Mouse (Mus musculus) effector memory CD4-positive, alpha-beta T cell, adult 5 months (primary cell): ENCODE data around the gene Scn8a. TPM values are rescaled to one million over a fixed set of nuclear protein-coding genes. Genes with fewer than 3 reads are reported as not detected.

Experiments used
- polyA plus RNA-seq: library from polyadenylated mRNA; unstranded; fragments of 100-300 nt; shearing (Covaris generic); gene quantifications from one replicate; pipeline ENCODE4 v1.2.1, GENCODE M21; 2017

The Scn8a gene
- 0.67 TPM for polyA plus RNA-seq

DNA sequence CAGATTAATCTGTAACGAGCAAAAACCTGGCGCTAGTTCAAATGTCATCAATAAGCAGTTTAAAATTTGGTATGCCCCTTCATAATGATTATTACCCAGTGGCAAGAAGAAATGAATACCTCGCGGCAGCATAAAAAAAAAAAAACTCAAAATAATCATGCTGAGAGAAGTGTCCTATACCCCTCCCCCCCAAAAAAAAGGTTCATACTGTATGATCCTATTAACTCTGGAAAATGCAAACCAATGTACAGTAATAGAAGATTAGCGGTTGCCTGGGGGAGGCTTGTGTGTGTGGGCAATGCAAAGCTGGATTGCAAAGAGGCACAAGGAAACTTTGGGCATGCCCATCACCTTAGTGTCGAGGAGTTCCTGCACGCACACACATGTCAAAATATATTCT, at the start of gene Scn8a:
TSS of gene Scn8a (plus strand) at position 301 of the 400 bp plus-strand sequence.

DNA sequence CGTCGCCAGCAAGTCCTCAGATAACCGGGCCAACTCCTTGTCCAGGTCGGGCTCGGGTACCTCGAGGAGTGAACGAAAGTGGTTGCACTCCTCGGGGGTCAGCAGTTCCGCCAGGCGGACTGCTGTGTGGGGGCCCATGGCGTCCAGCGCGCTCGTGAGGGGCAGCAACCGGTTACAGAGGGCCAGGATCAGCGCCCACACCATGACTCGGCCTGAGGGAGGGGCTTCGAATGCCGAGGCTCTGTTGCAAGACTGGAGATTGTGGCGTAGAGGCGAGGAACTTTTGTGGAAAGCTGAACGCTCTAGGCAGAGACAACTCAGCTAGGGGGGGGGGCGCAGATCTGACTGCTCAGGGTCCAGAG, 177.5 kb downstream of the Scn8a start, which contains the start of gene Gm47841:
TSS of gene Gm47841 (minus strand) at position 204 of the 362 bp plus-strand sequence.

DNA sequence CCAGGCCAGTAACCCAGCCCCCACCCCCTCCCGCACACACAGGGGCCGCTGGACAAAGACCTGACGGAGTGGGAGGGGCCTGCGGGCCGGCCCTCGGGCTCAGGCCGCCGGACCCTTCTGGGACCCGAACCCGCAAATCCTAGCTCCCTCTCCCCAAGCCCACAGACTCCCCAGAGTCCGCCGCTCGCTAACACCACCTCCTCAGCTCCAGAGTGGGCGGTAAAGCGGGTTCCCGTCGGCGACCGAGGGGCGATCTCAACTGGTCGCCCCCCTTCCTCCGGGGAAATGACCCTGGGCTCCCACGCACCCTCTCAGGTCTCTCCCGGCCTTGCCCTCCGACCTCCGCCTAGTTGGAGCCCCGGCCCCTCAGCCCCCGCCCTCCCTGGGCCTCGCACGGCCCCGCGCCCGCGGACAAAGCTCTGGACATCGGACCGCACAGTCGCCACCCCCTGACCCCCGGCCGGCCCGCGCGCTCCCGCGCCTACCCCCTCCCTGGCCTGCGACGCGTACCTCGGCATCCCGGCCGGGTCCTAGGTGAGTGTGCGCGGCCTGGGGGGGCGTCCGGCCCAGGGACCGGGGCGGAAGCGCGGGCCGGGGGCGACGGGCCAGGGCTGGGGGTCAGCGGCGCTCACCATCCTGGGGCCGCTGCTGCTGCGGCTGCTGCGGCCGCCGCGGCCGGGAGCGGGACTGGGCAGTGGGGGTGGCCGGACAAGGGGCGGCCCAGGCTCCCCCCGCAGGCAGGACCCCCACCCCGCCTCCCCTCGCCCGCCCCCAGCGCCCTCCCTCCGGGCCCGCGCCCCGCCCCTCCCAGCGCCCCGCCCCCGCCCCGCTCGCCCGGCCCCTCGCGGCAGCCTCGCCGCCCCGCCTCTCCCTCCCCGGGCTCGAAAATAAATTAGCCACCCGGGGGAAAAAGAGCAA, 208.4 kb downstream of the Scn8a start, which contains the start of gene Fignl2:
TSS of gene Fignl2 (minus strand) at position 755 of the 918 bp plus-strand sequence.

Other genes with a start within 250 kb of the Scn8a start
- not detected for gene Smagp, start 232.9 kb upstream of the Scn8a start, polyA plus RNA-seq
- gene Bin2, start 200.3 kb upstream of the Scn8a start, polyA plus RNA-seq, result 705 TPM
- gene Cela1, start 181.9 kb upstream of the Scn8a start, polyA plus RNA-seq, result 9.6 TPM
- gene Galnt6, start 140.5 kb upstream of the Scn8a start, polyA plus RNA-seq, result 163 TPM
- gene Slc4a8, start 108.1 kb upstream of the Scn8a start, polyA plus RNA-seq, result 11.0 TPM
- not detected for gene Gm47841, start 177.5 kb downstream of the Scn8a start, polyA plus RNA-seq
- not detected for gene Fignl2, start 208.7 kb downstream of the Scn8a start, polyA plus RNA-seq
- gene Ankrd33, start 245.9 kb downstream of the Scn8a start, polyA plus RNA-seq, result not detected